Mouse (Mus musculus) urinary bladder, postnatal 36 days (tissue): ENCODE results near the gene Tspan5.

Experiments used
- DNase-seq, 2 experiments: peaks; one replicate each; pipeline ENCODE4 v3.0.0; 2022; ENCODE audit warnings: low spot score in 2 of 2, mixed read lengths in 1 of 2

Tspan5 gene

DNA sequence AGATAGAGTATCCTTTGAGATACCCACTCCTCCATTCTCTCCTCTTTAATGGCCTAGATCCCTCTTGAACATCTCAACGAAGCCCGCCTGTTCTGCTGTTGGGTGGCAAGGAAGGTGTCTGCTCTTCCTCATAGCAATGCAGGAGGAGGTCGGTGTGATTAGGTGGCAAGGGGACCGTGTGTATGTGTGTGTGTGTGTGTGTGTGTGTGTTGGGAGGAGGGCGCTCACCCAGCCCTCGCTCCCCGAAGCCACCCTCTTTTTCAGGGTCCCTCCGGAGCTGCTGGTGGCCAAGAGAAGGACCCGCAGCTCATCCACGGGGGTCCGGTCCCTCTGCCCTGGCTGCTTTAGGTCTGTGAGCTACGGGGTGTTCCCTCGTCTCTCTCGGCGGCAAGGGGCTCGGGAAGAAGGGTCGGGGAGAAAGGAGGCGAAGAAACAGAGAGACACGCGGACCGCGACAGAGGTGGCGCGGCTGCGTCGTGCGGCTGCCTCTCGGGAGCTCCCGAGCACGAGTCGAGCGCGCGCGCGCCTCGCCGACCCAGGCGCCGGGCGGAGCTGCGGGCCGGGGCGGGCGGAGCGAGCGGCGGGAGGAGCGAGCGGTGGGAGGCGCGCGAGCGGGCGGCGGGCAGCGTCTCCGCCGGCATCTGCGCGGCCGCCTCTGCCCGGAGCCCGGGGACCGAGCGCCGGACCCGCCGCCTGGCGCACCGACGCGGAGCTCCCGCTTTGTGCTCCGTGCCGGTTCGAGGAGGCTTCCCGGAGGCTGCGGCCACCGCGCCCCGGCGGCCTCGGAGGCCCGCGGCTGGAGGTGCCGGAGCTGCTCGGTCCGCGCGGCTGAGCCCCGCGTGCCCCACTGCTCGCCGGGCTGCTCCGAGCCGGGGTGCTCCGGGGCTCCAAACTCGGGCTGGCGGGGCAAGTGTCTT is at the start of gene Tspan5:
Gene Tspan5, plus strand, starts transcription at position 547 of the 917 bp plus-strand sequence.
- DNase-seq: peak; percentile 52 to 77

DNA sequence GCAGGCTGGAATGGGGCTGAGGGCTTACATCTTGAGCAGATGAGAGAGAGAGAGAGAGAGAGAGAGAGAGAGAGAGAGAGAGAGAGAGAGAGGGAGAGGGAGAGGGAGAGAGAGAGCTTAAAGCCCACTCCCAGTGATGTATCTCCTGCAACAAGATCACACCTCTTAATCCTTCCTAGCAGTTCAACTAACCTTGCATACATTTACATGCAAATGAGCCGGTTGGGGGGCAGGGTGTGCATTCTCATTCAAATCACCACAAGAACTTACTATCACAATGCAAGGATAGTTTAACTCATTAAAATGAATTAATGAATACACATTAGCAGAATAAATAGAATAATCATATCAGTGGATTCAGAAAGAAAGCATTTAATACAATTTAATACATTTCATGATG is 49.7 kb upstream of the Tspan5 start:
- DNase-seq: no peak

DNA sequence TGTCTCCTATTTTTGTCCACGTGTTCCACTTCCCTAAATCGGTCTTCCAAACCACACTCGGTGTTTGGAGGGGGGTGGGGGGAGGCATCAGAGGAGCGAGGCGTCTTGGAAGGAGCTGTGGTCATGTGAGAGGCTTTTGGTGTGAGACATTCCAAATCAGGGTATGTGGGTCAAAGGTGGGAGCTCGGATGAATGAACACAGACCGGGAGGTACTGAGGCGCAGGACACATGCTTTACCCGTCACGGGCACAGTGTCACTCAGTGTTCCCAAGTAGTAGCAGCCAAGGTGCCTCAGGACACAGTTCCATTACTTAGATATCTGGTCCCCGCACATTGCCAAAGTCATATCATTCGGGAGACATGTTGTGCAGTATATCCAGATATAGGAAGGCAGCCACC is 38.6 kb upstream of the Tspan5 start:
- no peak for DNase-seq

DNA sequence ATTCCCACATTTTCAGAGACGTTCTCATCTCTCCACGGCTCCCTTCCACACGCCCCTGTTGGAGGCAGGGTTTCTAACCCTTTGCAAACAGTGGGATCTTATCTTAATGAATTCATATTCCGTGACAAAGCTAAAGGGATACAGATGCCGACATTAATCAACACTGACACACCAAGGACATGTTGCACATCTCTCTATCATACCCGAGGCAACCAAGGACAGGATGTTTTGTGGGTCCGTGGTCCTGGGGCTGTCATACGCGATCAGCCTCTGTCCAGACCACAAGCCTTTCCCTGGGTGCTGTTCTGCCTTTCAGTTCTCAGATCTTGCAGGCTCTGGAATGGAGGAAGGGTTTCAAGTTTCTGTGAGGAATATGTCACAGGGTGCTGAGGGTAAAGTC is 37.5 kb upstream of the Tspan5 start:
- DNase-seq: no peak

DNA sequence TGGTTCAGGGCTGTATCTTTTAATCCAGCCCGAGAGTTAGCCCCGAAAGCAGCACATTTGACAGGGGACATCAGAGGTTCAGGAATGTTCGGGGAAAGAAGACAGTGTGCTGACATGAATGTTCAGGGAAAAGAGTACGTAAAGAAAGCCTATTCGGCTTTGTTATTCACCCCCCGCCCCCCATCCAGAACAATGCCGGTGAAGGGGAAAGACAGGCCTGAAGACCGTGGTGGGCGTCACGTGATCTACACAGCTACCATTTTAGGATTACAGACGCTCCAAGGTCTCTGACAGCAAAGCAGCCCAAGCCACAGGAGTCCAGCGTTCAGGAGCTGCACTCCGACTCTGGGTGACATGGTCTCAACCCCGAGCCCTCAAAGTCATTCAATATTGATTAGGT is 36.1 kb upstream of the Tspan5 start:
- no peak for DNase-seq

DNA sequence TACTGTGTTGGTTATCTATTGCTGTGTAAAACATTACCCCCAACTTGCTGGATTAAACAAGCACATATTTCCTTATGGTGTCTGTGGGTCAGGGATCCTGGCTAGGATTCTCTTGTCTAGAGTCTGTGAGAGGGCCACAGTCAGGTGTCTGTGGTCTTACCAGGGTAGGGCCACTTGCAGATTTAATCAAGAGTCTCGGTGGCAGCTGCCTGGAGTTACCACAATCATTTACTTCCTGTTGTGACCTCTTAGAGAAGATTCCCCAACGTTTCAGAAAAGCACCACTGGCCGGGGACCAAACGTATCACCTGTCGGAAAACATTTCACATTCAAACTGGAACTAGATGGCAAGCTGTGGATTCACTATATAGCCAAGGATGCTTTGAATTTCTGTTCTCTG is 32.8 kb upstream of the Tspan5 start:
- DNase-seq: no peak

DNA sequence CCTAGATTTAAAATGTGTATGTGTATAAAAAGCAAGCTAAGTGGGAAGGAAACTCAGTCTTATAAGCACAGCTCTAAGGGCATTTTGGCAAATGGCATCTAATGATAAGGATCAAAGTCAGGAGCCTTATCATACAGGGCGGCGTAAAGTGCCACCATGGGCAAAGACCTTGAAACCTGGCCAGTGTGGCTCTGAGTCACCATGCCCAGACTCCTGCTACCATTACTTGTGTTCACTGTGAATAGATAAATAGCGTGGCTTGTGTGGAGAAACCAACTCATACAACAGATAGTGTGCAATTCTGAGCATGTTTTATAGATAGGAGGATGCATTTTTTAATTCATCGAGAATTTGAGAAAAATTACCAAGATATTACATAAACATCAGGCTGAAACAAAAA is 30.0 kb upstream of the Tspan5 start:
- no peak for DNase-seq

DNA sequence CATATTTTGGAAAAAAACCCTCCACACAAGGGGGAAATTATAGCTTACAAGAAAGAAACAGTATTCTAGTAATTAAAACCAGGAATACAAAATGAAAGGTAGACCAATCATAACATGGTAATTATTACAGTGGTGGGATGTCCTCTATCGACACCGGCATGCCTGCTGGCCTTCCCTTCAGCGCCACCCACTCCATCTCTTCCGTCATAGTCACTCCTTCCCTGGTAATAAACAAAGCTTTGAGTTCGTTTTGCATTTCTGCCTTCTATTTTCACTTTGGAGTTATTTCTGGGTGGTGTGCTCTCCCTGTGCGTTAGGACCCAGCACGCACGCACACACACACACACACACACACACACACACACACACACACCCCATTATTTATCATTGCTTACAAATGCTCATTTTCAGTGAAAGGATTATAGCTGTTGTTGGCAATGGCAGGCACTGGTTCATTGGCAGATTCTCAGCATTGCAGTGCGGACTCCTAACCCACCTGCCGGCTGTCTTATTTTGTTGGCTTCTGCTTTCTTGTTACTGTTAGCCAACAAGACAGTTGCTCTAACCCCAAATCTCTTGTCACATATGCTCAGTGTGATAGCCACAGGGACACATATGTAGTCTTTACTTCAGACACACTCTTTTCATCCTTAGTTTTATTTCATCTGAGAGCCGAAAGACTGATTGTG is 29.4 kb upstream of the Tspan5 start:
- DNase-seq: no peak

DNA sequence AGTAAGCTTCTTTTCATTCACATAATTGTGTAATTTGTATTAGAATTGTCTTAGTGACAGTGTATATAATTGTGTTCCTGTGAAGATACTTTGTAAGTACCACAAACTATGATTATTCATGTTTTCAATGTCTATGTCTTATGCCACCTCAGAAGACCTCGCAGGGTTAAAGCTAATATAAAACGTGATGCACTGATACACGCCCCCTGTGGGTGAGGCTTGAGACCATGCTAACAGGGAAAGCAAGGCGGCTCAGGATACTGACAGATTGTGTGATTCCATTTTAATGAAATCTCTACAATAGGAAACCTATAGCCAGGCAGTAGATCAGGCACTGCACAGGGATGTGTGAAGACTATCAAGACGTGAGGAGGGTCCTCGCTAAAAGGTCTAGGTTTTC is 28.9 kb upstream of the Tspan5 start:
- DNase-seq: no peak

DNA sequence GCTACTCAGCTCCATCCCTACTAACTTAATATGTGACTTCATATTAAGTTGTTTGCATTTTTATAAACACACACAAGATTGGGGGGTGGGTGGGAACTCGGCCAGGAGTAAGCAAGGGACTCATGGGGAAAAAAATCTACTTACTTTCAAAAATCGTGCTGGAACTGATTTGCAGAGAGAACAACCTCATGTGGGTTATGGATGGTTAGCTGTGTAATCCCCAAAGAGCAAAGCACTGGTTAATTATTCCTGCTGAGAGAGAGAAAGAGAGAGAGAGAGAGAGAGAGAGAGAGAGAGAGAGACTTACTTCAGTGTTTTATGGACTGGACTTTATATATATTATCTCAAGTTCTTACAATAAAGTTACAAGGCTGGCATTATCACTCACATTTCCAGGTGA is 27.2 kb upstream of the Tspan5 start:
- DNase-seq: no peak

DNA sequence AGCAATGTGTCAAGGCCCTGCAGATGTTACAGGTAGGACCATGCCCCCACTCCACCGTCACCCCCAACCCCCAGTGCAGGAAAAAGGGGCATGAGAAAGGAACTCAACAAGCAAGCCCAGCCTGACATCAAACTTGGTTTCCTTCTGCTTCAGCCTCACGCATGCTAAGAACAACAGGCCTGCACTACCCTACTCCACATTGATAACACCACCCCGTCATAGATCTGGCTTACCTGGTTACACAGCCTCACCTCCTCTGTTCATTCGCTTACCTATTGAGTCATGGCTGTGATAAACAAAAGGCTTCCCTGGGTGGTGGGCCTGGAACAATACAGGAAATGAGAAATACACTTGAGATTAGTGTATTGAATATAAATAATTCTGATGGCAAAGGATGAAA is 26.8 kb upstream of the Tspan5 start:
- no peak for DNase-seq

DNA sequence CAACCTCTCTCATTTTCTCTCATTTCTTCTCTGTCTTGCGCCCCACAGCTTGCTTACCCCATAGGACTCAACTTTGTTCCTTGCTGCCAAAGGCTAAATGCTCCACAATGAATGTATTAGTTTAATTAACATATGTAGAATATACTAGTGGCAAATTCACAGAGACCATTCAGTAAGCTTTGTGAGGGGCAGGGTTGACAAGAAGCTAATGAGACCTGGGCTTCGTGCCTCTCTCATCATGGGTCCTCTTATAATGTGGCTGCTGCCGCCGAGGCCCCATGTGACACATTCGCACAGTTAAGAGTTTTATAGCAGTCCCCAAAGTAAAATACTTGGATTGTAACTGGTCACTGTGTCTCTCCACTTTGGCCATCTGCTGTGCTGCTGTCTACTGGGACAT is 25.0 kb upstream of the Tspan5 start:
- DNase-seq: no peak

DNA sequence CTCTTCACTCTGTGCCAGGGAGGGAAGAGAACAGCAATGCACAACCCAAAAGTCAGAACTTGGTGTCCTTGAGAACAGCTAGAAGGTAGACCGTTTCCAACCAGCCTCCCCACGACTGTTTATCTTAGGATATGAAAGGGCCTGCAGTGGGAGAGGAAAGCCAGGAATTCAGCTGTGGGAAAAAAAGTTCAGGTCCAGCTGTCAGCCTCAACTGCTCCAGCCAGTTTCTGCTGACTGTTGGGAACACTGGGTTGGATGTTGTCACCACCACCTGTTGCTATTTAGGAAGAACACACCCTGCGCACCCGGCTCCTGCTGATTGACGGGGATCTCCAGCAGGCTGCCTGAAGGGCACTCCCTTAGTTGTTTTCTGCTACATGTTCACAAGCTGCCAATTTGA is 19.8 kb upstream of the Tspan5 start:
- no peak for DNase-seq

DNA sequence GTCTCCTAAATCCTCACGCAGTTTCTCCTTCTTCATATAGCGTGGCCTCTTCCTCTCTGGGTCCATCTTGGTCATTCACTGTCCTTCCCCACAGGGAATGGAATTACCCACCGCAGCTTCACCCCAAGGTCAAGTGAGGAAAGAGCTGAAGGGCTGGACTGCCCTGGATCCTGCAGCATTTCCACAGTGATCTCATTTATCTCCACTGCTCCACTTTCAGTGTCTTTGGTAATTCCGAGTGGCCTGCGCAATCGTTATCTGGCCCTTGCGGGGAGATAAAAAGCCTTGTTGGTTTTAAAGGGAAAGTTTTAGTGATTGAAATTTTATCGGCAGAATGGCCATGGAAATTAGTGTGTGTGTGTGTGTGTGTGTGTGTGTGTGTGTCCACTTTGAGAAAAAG is 14.4 kb upstream of the Tspan5 start:
- no peak for DNase-seq

DNA sequence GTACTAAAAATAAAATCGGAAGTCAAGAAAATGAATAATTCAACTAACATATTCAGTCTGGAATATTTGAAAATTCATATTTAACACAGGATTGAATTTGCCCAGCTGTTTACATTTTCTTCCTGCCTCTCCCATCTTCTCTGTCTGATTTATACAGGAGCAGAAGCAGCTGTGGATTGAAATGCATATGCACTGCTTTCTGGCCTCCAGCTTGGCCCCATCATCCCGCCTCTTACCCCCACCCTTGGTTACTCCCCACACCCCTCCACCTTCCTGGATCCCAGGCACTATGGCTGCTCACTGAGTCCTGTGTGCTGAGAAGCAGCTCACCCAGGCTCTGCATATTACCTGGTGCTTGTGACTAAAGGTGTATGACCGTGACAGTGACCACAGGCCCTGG is 13.2 kb upstream of the Tspan5 start:
- DNase-seq: no peak

DNA sequence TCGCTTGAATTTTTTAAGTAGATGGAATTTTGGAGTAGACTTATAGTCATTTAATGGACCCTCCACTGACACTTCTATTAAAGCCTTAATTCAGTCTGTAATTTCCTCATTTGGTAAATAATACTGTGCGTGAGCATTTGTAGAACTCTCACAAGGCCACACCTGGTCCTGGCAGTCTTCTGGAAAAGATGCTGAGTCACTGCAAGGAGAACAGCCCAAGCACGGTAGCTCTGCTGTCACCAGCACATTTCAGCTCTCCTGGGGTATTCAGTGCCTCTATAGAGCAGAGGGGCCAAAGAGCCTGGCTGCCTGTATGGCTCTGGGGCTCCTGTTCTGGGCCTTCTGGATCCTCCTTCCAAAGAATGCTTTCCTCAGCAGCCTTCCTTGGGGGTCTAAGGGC is 11.2 kb upstream of the Tspan5 start:
- no peak for DNase-seq

DNA sequence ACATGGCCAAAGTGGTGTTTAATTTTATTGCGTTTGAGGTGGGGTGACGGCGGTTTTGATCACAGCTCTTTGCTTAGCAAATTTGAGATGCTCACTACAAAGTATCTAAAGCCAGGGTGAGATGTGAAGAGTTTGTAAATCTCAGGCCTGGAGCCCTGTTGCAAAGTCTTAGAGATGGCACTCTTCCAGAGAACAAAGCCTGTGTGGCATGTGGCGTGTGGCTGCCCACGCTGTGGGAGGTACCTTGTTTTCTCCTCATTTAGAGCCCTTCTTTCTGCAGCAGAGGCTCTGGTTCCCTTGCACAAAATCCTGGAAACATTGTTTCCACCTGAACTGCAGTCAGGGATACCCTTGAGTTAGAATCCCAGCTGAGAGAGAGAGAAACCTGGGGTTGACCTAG is 6.2 kb upstream of the Tspan5 start:
- DNase-seq: no peak

DNA sequence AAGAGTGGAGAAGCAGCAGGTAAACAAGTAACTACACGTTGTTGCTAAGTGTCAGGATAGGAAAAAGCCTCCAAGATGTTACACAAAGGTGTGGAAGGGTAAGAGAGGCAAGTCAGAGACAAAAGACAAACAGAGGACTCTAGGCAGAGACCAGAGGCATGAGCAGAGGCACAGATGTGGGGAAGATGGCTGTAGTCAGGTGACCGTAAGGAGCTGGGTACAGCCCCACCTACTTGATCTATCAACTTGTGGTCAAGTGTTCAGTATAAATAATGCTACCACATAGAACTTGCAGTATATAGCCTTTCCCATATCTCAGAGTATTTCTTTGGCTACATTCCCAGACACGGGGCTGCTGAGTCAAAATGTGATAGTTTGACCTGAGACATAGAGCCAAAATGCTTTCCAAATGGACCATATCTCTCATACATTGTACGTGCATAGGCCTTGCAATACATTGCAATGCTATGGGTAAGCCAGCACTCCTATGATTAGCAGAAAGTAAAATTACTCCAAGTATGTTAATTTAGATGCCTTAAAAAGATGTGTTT is 2.8 kb upstream of the Tspan5 start:
- no peak for DNase-seq

DNA sequence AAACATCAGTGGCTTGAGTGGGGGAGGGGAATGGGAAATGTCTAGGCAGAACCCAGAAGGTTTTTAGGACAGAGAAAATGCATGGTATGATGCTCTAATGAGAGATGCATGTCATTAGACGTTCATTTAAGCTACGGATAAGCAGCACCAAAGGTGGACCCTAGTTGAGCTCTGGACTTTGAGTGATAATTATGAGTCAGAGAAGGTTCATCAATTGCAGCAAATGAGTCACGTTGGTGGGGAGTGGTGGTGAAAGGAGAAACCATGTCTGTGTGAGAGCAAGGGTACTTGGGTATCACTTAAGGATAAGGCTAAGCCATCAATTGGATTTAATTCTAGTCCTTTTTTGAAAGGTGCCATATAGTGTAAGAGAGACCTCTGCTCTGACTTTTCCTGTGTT is 1.7 kb upstream of the Tspan5 start:
- no peak for DNase-seq

DNA sequence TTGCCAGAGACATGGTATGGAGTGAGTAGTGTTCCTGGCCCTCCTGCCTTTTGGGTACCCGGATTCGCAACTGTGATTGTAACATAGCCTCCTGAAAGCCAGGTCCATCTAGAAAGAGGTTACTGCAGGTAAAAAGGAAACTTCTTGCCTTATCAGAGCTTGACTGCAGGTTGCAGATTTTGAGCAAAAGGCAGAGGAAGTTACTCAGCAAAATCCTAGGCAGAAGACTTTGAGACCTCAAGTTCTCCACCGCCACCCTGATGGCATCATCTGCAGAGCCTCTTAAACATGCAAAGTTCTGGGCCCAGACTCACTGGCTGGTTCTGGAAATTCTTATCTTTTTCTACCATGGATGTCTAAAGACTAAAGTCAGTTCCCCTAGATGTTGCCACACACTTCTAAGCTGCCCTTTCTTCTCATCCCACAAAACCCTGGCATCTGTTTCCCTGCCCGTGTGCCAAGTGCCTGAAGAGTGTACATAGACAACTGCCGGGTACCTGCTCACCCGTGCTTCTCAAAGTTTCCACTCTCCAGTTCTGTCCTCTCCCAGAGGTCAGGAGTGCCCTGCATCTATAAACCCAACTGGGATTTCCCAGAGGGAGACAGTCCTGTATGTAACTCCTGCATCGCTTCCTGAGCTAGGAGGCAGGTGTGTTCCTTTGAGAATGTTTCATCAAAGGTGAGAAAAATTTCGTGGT is 1.0 kb upstream of the Tspan5 start:
- DNase-seq: no peak

DNA sequence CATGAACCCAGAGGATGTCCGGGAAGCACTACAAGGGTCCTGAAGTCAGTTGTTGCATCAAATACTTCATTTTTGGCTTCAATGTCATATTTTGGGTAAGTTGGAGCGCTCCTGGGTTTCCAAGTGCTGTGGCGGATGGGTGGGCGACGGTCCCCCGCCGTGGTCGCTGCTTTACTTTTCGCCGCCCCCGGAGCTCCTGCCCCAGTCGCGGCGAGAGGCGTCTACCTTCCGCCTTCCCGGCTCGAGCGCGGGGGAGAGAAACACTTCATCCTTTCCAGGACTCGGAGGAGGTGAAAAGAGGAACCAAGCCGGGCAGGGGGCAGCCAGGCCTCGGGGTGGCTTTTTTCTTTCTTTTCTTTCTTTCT is 553 bp downstream of the Tspan5 start:
- DNase-seq: no peak

DNA sequence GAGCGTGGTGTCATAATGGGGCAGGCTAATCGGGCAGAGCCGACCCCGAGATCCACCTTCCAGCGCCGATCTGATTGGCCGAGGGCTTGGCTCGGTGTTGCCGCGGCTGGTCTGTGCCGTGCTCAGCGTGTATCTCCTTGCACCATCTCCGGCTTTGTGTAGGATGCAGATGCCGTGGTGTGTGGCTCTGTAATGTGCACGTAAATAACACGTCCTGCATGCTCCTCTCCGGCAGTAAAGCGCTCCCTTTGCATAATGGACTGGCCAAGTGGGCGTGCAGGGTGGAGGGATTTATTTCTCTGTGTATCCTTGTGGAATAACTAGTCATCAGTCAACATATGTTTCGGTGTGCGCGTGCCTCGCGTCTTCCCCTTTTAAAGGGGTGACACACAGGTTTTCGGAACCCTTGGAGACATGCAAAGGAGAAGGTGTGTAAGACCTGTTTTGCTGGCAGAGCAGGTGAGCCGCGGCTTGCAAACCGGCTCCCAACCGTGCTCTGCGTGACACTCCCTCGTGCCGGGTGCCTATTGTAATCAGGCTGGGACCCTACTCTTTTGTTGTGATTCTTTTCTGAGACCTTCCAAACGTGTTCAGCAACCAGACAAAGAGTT is 1.2 kb downstream of the Tspan5 start:
- peak; percentile 52 to 68 for DNase-seq
